8 mouse cellular contexts compared by ENCODE assay signal in genomic region chr4:45183818-45184520, GRCm38 (mm10). TPM values are rescaled to one million over a fixed set of nuclear protein-coding genes. Genes with fewer than 3 reads are reported as not detected.
DNase-seq lines count a peak whose midpoint lies in the region; ATAC-seq lines count a peak whose summit lies in the region.

No protein-coding gene starts in this region.

- peak overlapping the region; percentile 100 for H3K4me2 ChIP-seq in kidney, embryonic 16.5 days (replicated peaks; ENCODE audit: low read depth, low read length)
- peak overlapping the region; percentile 98 for H3K4me2 ChIP-seq in heart, embryonic 16.5 days (ENCODE audit: low read depth, low read length)
- peak overlapping the region; percentile 99 for H3K4me2 ChIP-seq in midbrain, embryonic 12.5 days (replicated peaks)

- H3K27me3 ChIP-seq in kidney, embryonic 16.5 days (ENCODE audit: insufficient read depth, low read length) = peaks cover 18% of the 10 kb centered on the region
- peaks cover 12% of the 10 kb centered on the region; the same call in 1 of the 2 replicates for H3K27me3 ChIP-seq in heart, embryonic 16.5 days (ENCODE audit: control insufficient read depth, insufficient read depth, low read length)
- H3K27me3 ChIP-seq in midbrain, embryonic 12.5 days = peaks cover 60% of the 10 kb centered on the region

- peaks cover 10% of the 10 kb centered on the region for H3K4me1 ChIP-seq in kidney, embryonic 16.5 days (ENCODE audit: insufficient read depth, low read length)
- peaks cover 10% of the 10 kb centered on the region; the same call in 1 of the 2 replicates for H3K4me1 ChIP-seq in heart, embryonic 16.5 days (ENCODE audit: control insufficient read depth, insufficient read depth, low read length)
- H3K4me1 ChIP-seq in midbrain, embryonic 12.5 days = peaks cover 20% of the 10 kb centered on the region

- no peaks in the 10 kb centered on the region for H3K9me3 ChIP-seq in kidney, embryonic 16.5 days (ENCODE audit: low read length)
- H3K9me3 ChIP-seq in heart, embryonic 16.5 days (replicated peaks; ENCODE audit: control insufficient read depth, low read length) = no peaks in the 10 kb centered on the region
- no peaks in the 10 kb centered on the region for H3K9me3 ChIP-seq in midbrain, embryonic 12.5 days

- H3K27ac ChIP-seq in kidney, embryonic 16.5 days (ENCODE audit: low read length) = no peak overlapping the region
- H3K27ac ChIP-seq in heart, embryonic 16.5 days (ENCODE audit: low read length) = peak overlapping the region; percentile 60
- peak overlapping the region; percentile 42 for H3K27ac ChIP-seq in midbrain, embryonic 12.5 days (replicated peaks)

- H3K4me3 ChIP-seq in kidney, embryonic 16.5 days (ENCODE audit: low read length) = peak overlapping the region; percentile 69
- peak overlapping the region; percentile 74 for H3K4me3 ChIP-seq in heart, embryonic 16.5 days (ENCODE audit: low read length)
- peak overlapping the region; percentile 67 for H3K4me3 ChIP-seq in midbrain, embryonic 12.5 days

- no peaks in the 10 kb centered on the region for H3K36me3 ChIP-seq in kidney, embryonic 16.5 days (ENCODE audit: insufficient read depth, low read length)
- no peaks in the 10 kb centered on the region for H3K36me3 ChIP-seq in heart, embryonic 16.5 days (ENCODE audit: control insufficient read depth, insufficient read depth)
- H3K36me3 ChIP-seq in midbrain, embryonic 12.5 days = no peaks in the 10 kb centered on the region

- WGBS in kidney, embryonic 16.5 days = 28% methylated on average over 13 of the region's 13 CpGs
- 25% methylated on average over 13 of the region's 13 CpGs for WGBS in heart, embryonic 16.5 days
- 30% methylated on average over 13 of the region's 13 CpGs for WGBS in midbrain, embryonic 12.5 days

- ATAC-seq in kidney, embryonic 16.5 days (ENCODE audit: low FRiP score, low TSS enrichment) = peak; percentile 39; the same call in 1 of the 2 replicates
- peak; percentile 28 for ATAC-seq in heart, embryonic 16.5 days (replicated peaks; ENCODE audit: extremely low read depth, insufficient read depth, low FRiP score)
- peak; percentile 66 for ATAC-seq in midbrain, embryonic 12.5 days (ENCODE audit: low FRiP score, low read depth)

- no peak for DNase-seq in kidney, postnatal 36 days
- peak; percentile 46 for DNase-seq in brain, adult 2 months (ENCODE audit: low read depth, low spot score)
- DNase-seq in urinary bladder, adult 2 months (ENCODE audit: low spot score) = no peak
- no peak for DNase-seq in kidney, postnatal 10 days
- DNase-seq in ovary, postnatal 14 days (ENCODE audit: low spot score) = no peak

- H3K9ac ChIP-seq in kidney, embryonic 16.5 days (replicated peaks; ENCODE audit: low read length) = peak overlapping the region; percentile 69
- peak overlapping the region; percentile 77 for H3K9ac ChIP-seq in heart, embryonic 16.5 days (ENCODE audit: low read length)
- peak overlapping the region; percentile 67 for H3K9ac ChIP-seq in midbrain, embryonic 12.5 days (replicated peaks)

RNA-seq across cellular contexts. Expression of gene Frmpd1, which starts 0.7 kb away (rescaled TPM):
- polyA plus RNA-seq in kidney, embryonic 16.5 days (2015; fragmentation: Nextera tagmentation; extraction: Ambion mirVana) = 0.30 and 0.41 TPM in 2 replicates
- 1.2 and 1.4 TPM in 2 replicates for polyA plus RNA-seq in heart, embryonic 16.5 days (2015; fragmentation: Nextera tagmentation; extraction: Ambion mirVana)
- 2.0 and 2.1 TPM in 2 replicates for polyA plus RNA-seq in midbrain, embryonic 12.5 days (2016; fragmentation: Nextera tagmentation; extraction: Ambion mirVana)
- polyA plus RNA-seq in urinary bladder, adult 2 months (2012; rRNA removed) = 0.19 and 0.25 TPM in 2 replicates
